Mouse (Mus musculus) heart, adult 11 months (tissue): Measurements from ENCODE around the gene Nr2c2.

ENCODE experiments used
- DNase-seq: peaks from one replicate; pipeline ENCODE4 v3.0.0; 2022

Nr2c2 gene

GRCm38 (mm10) chr6:92091130-92091591 is at the start of gene Nr2c2:
Gene Nr2c2 (plus strand): TSS chr6:92091390.
- DNase-seq, result peak; percentile 99

- DNase-seq, result peak; percentile 95
Observed at GRCm38 (mm10) chr6:92042055-92042454, 49.1 kb upstream of the Nr2c2 start.

DNA sequence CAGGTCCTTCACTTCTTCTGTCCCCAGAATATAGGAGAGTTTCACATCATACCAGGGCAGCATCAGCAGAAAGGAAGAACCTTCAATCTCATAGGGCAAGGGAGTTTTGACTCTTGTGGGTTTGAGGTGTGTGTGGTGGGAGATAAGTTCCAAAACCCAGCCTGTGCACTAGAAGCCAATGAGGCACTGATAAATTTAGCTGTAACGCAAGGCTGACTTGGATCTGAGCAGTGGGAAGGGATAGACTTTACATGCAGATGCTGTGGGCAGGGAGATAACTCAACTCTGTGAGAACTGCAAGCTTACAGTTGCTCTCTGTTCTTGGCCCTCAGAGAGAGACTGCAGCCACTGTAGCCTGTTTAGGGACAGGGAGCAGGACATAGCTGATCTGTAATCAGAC is 48.3 kb upstream of the Nr2c2 start:
- DNase-seq, result no peak

DNA sequence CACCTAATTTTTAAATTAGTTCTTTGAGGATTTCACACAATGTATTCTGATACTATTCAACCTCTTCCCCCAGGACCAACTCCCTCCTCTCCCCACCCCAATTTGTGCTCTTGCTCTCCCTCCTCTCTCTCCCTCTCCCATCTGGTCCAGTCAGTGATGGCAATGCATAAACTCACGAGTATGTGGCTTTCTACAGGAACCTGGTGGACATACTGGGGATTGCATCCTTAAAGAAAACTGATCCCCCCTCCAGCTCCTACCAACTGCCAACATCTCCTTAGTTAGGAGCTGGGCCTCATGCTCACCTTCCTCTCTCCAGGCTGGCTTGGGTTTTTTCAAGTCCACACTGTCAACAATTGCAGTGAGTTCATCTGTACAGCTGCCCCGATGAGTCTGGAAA is 33.4 kb upstream of the Nr2c2 start:
- DNase-seq, result no peak

DNA sequence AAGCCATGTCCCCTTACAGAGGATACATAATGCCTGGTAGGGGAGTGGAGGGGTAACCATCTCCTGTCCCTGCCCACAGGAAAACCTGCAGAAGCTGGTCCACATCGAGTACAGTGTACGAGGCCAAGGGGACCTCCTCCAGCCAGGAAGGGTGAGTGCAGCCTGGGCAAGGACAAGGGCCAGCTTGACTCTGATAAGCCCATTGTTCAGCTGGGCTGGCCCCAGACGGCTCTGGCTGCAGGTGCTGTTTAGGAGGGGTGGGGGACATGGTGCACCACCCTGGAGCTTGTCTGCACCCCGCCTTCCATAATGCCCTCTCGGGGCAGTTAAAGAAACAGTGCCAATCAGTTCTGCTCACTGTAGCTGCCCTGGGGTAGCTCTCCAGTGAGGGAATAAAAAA is 29.5 kb upstream of the Nr2c2 start:
- peak; percentile 96 for DNase-seq

DNA sequence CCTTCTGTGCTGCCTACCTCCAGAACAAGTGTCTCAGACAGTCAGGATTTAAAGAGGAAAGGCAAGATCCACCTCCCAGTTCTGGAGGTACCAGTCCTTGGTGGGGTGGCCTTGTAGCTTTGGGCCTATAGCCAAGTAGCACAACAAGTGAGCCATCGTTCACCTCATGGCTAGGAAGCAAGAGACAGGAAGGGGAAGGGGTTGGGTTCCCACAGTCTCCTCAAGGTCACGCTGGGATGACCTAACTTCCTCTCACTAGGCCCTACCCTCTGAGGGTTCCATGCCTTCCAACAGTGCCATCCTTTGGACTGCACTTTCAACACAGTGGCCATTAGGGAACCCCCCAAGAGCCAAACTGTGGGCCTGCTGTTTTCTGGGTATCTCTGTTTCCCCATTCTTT is 27.7 kb upstream of the Nr2c2 start:
- peak; percentile 94 for DNase-seq

GRCm38 (mm10) chr6:92064101-92064500 is 27.1 kb upstream of the Nr2c2 start:
- DNase-seq, result no peak

DNA sequence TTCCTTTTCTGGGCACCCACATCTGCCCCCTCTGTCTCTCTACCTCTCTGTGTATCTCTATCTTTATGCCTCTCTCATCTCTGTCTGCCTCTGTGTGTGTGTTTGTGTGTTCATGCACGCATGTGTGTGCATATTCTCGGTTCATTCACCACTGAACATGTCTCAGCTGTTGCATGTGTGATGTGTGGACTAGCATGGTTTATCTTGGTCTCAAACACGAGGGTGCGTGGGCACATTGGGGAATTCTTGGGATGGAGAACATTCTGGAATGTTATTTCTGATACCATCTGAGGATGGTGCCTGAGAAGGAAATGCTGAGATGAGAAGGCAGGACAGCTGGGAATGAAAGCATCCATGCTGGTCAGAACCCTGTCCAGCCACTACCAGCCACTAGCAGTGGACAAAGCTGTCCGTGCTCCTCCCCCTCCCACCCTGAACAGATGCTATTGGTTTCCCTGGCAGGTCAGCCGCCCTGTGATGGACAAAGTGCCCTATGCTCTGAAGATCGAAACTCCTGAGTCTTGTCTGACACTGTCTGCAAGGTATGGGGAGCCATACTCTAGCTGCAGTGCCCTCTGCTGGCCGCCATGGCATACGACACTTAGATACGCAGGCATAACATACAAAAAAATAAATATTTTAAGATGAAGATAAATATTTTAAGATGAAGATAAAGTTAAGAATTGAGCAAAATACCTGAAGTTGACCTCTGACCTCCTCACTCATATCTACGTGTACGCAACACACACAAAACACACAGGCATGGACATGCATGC is 25.3 kb upstream of the Nr2c2 start:
- peak; percentile 90 for DNase-seq

DNA sequence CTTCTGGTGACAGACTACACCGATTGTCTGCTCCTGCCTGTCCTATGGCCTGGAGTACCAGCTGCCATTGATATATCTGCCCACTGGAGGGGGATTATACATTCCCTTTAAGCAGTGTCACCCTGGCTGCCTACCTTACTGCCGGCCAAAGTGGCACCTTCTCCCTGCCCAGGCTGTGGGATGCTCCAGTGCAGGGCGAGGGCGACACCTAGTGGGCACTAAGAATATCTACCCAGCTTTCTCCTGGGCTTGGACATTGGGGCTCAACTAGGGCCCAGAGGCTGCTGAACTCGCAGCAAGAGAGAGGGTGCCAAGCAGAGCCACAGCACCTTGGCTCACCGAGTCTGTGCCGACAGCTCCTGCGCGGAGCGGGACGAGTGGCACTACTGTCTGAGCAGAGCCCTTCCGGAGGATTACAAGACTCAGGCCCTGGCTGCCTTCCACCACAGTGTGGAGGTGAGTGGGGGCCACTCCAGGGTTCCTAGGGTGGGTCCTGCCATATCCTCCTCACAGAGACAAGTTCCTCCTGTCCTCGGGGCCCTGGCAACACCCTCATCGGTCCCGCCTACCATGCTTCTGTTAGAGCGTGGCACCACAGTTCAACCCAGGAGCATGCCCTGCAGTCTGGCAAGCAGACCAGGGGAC is 23.9 kb upstream of the Nr2c2 start:
- DNase-seq, result peak; percentile 96

DNA sequence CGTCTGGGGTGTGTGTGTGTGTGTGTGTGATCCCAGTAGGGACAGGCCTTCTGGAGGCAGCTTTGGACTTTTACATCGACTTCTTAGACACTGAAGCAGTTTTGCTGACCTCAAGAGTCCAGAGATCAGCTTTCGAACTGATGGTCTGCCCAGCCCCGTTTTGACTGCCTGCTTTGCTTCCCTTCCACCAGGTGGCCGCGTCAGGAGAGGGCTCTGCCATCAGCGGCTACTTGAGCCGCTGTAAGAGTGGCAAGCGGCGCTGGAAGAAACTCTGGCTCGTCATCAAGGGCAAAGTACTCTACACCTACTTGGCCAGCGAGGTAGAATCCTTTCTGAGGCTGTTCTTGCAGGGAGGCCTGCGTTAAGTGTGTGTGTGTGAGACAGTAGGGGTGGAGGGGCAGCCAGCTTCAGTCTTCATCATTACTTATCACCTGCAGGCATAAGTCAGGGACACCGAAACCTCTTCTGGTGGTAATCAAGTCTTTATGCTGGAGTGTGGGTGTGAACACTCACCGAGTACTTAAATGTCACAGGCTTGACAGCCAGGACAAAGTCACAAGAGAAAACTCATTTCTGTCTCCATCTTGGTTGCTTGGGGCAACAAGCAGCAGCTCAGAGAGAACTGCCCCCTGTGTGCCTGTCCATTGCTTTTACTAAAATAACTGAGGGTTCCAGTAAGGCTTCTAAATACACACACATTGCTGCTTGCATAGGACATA is 19.9 kb upstream of the Nr2c2 start:
- no peak for DNase-seq

DNA sequence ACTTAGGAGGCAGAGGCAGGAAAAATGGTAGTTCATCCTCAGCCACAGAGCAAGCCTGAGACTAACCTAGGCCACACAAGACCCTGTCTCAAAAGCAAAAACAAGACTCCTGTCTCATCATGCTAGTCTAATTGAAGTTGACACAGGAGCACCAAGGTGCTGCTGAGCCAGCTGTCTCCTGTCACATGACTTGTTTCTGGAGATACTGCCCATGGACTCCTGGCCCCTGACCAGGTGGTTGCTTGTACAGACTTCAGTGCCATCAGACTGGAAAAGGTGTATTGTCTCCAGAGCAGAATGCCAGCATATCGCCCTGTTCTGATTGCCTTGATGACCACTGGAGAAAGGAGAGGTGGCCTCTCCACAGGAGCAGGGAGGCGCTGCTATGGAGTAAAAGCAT is 10.5 kb upstream of the Nr2c2 start:
- DNase-seq, result no peak

GRCm38 (mm10) chr6:92082756-92083155 is 8.4 kb upstream of the Nr2c2 start:
- peak; percentile 73 for DNase-seq

- no peak for DNase-seq
Observed at GRCm38 (mm10) chr6:92084932-92085331, 6.3 kb upstream of the Nr2c2 start.

- peak; percentile 55 for DNase-seq
Observed at GRCm38 (mm10) chr6:92089141-92089540, 2.0 kb upstream of the Nr2c2 start.

GRCm38 (mm10) chr6:92089982-92090381 is 1.2 kb upstream of the Nr2c2 start:
- DNase-seq, result peak; percentile 58

- DNase-seq, result peak; percentile 49
Observed at GRCm38 (mm10) chr6:92090497-92090896, 693 bp upstream of the Nr2c2 start.

- DNase-seq, result peak; percentile 100
Observed at GRCm38 (mm10) chr6:92091767-92092489, 738 bp downstream of the Nr2c2 start.

- no peak for DNase-seq
Observed at GRCm38 (mm10) chr6:92092737-92093136, 1.5 kb downstream of the Nr2c2 start.

- DNase-seq, result no peak
Observed at GRCm38 (mm10) chr6:92093869-92094268, 2.7 kb downstream of the Nr2c2 start.

GRCm38 (mm10) chr6:92100679-92101360 is 9.6 kb downstream of the Nr2c2 start:
- peak; percentile 30 for DNase-seq

DNA sequence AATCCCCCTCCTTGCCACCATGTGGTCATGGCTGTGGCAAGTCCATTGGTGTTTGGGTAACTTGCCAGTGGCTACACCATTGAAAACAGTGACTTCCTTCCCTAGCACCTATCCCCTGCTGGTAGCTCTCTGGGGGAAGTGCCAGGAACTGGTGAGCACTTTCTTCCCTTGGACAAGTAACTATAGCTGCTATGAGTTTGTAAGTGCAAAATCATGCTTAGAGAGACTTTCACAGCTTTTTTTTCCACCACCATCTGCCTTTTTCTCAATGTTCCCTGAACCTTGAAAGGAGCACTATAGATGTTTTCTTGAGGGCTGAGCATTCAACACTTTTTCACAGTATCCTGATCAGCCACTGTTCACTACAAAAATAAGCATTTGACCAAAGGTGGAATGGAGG is 33.4 kb downstream of the Nr2c2 start:
- DNase-seq, result no peak

GRCm38 (mm10) chr6:92126861-92127468 is 35.8 kb downstream of the Nr2c2 start:
- no peak for DNase-seq
